Mouse (Mus musculus) hindbrain, embryonic 11.5 days (tissue): ENCODE results near the gene Arid5b. TPM values are rescaled to one million over a fixed set of nuclear protein-coding genes. Genes with fewer than 3 reads are reported as not detected.

Source experiments
- ATAC-seq: fragments of 200-750 bp; cut with Nextera tagmentation; 2 replicates; pipeline ENCODE4 v1.8.0; 2017; ENCODE audit warnings: mild to moderate bottlenecking, moderate TSS enrichment, moderate library complexity; ENCODE audit not compliant: low FRiP score
- DNase-seq: peaks from one replicate; pipeline ENCODE4 v3.0.0-alpha.2; 2015; ENCODE audit warnings: low spot score
- H3K27ac ChIP-seq: fragments of 300-500 bp; sonication (generic); 2 replicates; pipeline ENCODE4 v1.5.1; 2014; ENCODE audit warnings: mild to moderate bottlenecking, low read depth, low read length
- H3K27me3 ChIP-seq: fragments of 300-500 bp; sonication (generic); 2 replicates; pipeline ENCODE4 v1.6.1; 2014; ENCODE audit warnings: mild to moderate bottlenecking, low read length, moderate library complexity, mixed read lengths; ENCODE audit not compliant: control insufficient read depth, insufficient read depth
- H3K36me3 ChIP-seq: fragments of 300-500 bp; sonication (generic); 2 replicates; pipeline ENCODE4 v1.6.1; 2014; ENCODE audit warnings: mild to moderate bottlenecking, low read length, moderate library complexity, mixed read lengths; ENCODE audit not compliant: control insufficient read depth, insufficient read depth
- H3K4me1 ChIP-seq: fragments of 300-500 bp; sonication (generic); replicated peaks from 2 replicates; pipeline ENCODE4 v1.6.1; 2014; ENCODE audit warnings: low read length, mixed read lengths; ENCODE audit not compliant: control insufficient read depth, insufficient read depth
- H3K4me2 ChIP-seq: fragments of 300-500 bp; sonication (generic); replicated peaks from 2 replicates; pipeline ENCODE4 v1.6.1; 2014; ENCODE audit warnings: mild to moderate bottlenecking, low read depth, low read length
- H3K4me3 ChIP-seq: fragments of 300-500 bp; sonication (generic); 2 replicates; pipeline ENCODE4 v1.5.1; 2014; ENCODE audit warnings: low read depth, low read length
- H3K9ac ChIP-seq: fragments of 300-500 bp; sonication (generic); 2 replicates; pipeline ENCODE4 v1.6.1; 2014; ENCODE audit warnings: low read depth, low read length
- H3K9me3 ChIP-seq: fragments of 300-500 bp; sonication (generic); 2 replicates; pipeline ENCODE4 v1.6.1; 2016; ENCODE audit warnings: low read length; ENCODE audit not compliant: control insufficient read depth
- WGBS: fragments of 180-500 bp; shearing (Covaris S2); extraction: QIAGEN DNeasy Blood & Tissue Kit; methylation state at CpG from one replicate; pipeline ENCODE4 v1.1.7; 2014; 5-methylcytosine and 5-hydroxymethylcytosine counted together
- polyA plus RNA-seq: library from polyadenylated mRNA; unstranded; fragments of >200 nt; fragmentation: Nextera tagmentation; extraction: Ambion mirVana; gene quantifications from 2 replicates; pipeline ENCODE4 v1.2.1, GENCODE M21; 2014

Gene Arid5b
- polyA plus RNA-seq, 1 experiment from 2014 or later = 23.3 TPM

DNA sequence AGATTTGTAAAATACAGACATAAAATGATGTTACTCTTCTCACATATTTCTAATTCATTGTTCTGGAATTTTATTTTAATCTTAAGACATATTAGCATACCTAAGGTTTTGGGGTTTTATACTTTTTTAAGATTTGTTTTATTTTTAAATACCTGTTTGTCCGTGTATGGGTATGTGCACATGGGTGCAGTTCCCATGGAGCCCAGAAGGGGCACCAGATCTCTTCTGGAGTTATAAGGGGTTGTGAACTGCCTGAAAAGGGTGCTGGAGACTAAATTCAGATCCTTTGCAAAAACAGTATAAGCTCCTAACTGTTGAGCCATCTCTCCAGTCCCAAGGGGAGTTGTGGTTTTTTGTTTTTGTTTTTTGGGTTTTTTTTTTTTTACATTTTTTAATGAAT lies 220.2 kb downstream of the Arid5b start:
- no peaks in the 10 kb centered on the region for H3K9me3 ChIP-seq
- H3K27me3 ChIP-seq = no peaks in the 10 kb centered on the region
- DNase-seq (no peak), ATAC-seq (no peak)
- H3K4me3 ChIP-seq = no peak overlapping the region
- 92% methylated on average over 1 of the region's 1 CpGs for WGBS
- no peak overlapping the region for H3K9ac ChIP-seq
- no peaks in the 10 kb centered on the region for H3K4me1 ChIP-seq
- H3K4me2 ChIP-seq = no peak overlapping the region
- no peak overlapping the region for H3K27ac ChIP-seq
- H3K36me3 ChIP-seq = no peaks in the 10 kb centered on the region

DNA sequence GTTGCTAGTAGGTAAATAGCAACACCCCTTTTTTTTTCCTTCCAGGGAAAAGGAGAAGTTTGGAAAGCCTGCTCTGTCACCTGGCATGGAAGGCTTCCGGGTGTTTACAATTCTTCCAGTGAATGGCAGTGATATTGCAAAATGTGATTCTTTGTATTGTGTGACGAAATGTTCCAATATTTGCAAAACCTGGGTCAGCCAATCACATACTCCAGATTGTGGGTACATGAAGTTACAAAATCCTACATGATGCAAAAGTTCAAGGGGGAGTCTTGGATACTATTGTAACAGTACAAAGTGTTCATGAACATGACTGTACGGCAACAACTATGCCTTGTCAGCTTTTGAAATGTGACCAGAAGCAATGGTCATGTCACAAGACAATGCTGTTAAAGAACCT lies 220.7 kb downstream of the Arid5b start:
- WGBS = 95% methylated on average over 3 of the region's 3 CpGs
- no peaks in the 10 kb centered on the region for H3K36me3 ChIP-seq
- no peak for DNase-seq
- H3K4me3 ChIP-seq = no peak overlapping the region
- no peak overlapping the region for H3K27ac ChIP-seq
- no peaks in the 10 kb centered on the region for H3K4me1 ChIP-seq
- no peaks in the 10 kb centered on the region for H3K9me3 ChIP-seq
- no peak for ATAC-seq
- H3K9ac ChIP-seq = no peak overlapping the region
- H3K27me3 ChIP-seq = no peaks in the 10 kb centered on the region
- H3K4me2 ChIP-seq = no peak overlapping the region

DNA sequence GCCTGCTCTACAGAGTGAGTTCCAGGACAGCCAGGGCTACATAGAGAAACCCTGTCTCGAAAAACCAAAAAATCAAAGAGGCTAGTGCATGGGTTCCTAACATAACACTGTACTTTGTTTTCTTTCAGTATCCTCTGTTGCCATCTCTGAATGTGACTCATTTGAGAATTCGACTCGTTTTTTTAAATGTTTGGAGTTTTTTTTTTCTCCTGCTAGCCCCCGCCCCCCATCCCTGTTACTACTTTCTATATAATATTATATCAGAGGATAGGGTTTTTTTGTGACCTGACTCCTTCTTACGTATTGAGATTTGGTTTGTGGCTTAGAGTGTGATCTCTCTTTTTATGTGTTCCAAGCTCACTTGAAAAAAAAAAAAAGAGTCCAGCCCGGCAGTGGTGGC lies 223.8 kb downstream of the Arid5b start:
- Histone ChIP-seq H3K4me2 (no peak overlapping the region), H3K27ac (no peak overlapping the region), H3K27me3 (no peaks in the 10 kb centered on the region), H3K36me3 (no peaks in the 10 kb centered on the region), H3K4me3 (no peak overlapping the region), H3K9me3 (no peaks in the 10 kb centered on the region), H3K9ac (no peak overlapping the region), H3K4me1 (no peaks in the 10 kb centered on the region)
- WGBS = 87% methylated on average over 6 of the region's 6 CpGs
- ATAC-seq = no peak
- DNase-seq = no peak

DNA sequence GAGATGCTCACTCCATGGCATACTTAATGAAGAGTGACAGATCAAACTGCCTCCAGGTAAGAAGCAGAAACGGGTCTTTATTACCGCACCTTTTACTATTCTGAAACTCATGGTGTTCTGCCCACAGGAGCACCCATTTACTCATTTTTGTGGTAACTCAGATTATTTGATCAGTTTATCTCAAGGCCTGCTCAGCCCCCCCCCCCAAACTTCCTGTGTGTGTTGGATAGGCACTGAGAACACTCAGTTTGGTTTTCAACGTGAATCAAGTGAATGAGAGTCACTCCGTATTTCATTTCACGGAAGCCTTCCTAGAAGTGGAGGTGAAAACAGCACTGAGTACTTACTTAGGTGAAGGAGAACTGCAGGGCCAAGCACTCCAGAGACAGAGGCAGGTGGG lies 224.4 kb downstream of the Arid5b start:
- Histone ChIP-seq H3K36me3 (no peaks in the 10 kb centered on the region), H3K27ac (no peak overlapping the region)

DNA sequence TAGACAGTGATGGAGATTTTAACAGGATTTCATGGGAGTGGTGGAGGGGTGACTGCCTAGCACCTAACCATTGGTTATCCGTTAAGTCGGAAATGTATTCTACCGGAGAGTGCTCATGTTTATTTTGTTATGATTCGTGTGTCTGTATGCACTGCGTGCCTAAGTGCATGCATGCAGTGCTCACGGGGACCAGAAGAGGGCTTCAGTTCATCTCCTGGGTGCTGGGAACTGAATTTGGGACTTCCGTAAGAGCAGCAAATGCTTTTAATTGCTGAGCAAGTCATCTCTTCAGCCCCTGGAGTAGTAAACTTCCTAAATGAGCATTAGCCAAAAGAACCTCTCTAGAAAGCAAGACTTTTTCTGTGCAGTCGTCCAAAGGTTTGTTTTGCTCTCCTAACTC lies 226.2 kb downstream of the Arid5b start:
- no peak overlapping the region for H3K4me2 ChIP-seq
- H3K9me3 ChIP-seq = no peaks in the 10 kb centered on the region
- WGBS = 86% methylated on average over 8 of the region's 8 CpGs
- no peaks in the 10 kb centered on the region for H3K27me3 ChIP-seq
- H3K27ac ChIP-seq = no peak overlapping the region
- no peak overlapping the region for H3K9ac ChIP-seq
- DNase-seq = no peak
- no peaks in the 10 kb centered on the region for H3K36me3 ChIP-seq
- no peaks in the 10 kb centered on the region for H3K4me1 ChIP-seq
- no peak overlapping the region for H3K4me3 ChIP-seq
- no peak for ATAC-seq

More for the DNA sequence above, 224.4 kb downstream of the Arid5b start:
- ATAC-seq (no peak), DNase-seq (no peak)
- WGBS = 91% methylated on average over 5 of the region's 5 CpGs
- Histone ChIP-seq H3K9ac (no peak overlapping the region), H3K4me2 (no peak overlapping the region), H3K27me3 (no peaks in the 10 kb centered on the region), H3K9me3 (no peaks in the 10 kb centered on the region), H3K4me1 (no peaks in the 10 kb centered on the region), H3K4me3 (no peak overlapping the region)

DNA sequence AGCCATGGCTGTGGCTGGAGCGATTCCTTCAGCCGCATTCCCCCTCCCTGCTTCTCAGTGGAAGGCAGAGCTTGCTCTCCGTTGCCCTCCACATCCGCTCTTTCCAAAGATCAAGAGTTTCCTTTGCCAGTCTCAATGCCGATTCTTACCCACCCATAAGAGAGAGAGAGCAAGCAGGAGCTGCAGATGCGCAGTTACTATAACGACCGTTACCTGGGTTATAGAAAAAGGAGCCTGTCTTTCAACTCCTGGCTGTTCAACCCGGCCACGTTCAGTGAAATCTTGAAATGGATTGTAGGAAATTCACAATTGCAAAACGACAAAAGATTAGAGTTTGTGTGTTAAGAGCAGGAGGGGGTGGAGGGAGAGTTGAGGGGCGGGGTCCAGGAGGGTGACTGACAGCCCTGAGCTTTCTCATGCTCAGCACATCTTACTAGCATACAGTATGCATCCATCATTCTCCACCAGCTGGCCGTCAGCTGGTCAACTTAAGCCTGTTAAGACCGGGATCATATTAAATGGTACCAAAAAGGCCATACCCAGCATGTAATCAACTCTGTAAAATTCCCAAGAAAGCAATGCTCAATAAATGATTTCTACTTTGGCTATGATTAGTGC lies 227.1 kb downstream of the Arid5b start:
- Histone ChIP-seq H3K36me3 (no peaks in the 10 kb centered on the region), H3K4me3 (no peak overlapping the region), H3K27me3 (no peaks in the 10 kb centered on the region), H3K4me2 (no peak overlapping the region), H3K4me1 (no peaks in the 10 kb centered on the region), H3K9ac (no peak overlapping the region), H3K27ac (no peak overlapping the region), H3K9me3 (no peaks in the 10 kb centered on the region)
- DNase-seq (no peak), ATAC-seq (no peak)
- 88% methylated on average over 14 of the region's 14 CpGs for WGBS

DNA sequence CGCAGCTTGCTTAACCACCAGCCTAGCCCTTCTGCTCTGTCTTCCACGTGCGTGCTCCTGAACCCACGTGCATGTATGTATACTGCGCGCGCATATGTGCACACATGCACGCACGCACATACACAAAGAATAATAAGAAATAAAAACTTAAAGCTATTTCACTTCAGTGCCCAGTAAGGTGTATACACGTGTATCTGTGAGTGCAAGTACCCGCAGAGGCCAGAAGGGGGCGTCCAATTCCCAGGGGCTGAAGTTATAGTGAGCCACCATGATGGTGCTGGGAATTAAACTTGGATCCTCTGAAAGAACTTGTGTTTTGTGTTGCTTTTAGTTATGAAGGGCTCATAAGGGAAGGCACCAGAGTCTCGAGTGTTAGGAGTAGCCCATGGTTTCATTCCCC lies 227.7 kb downstream of the Arid5b start:
- ATAC-seq (no peak), DNase-seq (no peak)
- Histone ChIP-seq H3K9me3 (no peaks in the 10 kb centered on the region), H3K4me3 (no peak overlapping the region), H3K9ac (no peak overlapping the region), H3K27ac (no peak overlapping the region), H3K4me1 (no peaks in the 10 kb centered on the region), H3K36me3 (no peaks in the 10 kb centered on the region), H3K4me2 (no peak overlapping the region), H3K27me3 (no peaks in the 10 kb centered on the region)
- WGBS = 89% methylated on average over 13 of the region's 13 CpGs

DNA sequence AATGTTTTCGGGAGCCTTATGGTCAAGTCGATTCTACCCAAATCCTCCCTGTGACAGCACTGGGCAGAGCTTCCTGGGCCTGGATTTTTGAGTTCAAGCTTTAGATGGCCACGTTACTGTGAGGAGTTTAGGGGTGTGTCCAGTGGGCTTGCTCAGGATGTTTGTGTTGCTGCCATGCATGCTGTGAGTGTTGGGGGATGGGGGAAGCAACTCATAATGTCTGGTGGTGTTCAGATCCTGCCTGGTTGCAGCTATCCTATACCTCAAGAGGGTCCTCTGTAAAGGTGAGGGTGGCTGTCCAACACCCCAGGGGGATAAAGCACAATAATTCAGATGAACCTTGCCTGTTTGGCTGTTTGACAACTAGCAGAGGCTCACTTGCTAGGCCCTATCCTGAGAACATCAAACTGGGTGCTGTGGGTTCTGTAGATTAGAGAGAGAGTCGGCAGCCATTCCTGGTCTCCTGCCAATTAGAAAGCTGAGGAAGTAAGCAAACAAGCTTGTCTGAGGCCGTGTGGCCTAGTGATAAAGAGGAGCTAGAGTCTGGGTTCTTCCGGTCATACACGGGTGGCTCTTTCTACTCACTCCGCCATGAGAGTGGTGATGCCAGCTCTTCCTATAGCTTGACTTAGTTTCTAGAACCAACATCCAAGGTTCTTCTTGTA lies 229.8 kb downstream of the Arid5b start:
- DNase-seq (no peak), ATAC-seq (no peak)
- Histone ChIP-seq H3K27ac (no peak overlapping the region), H3K4me1 (no peaks in the 10 kb centered on the region), H3K9ac (no peak overlapping the region), H3K4me2 (no peak overlapping the region), H3K4me3 (no peak overlapping the region), H3K9me3 (no peaks in the 10 kb centered on the region), H3K36me3 (no peaks in the 10 kb centered on the region), H3K27me3 (no peaks in the 10 kb centered on the region)
- 87% methylated on average over 8 of the region's 8 CpGs for WGBS

DNA sequence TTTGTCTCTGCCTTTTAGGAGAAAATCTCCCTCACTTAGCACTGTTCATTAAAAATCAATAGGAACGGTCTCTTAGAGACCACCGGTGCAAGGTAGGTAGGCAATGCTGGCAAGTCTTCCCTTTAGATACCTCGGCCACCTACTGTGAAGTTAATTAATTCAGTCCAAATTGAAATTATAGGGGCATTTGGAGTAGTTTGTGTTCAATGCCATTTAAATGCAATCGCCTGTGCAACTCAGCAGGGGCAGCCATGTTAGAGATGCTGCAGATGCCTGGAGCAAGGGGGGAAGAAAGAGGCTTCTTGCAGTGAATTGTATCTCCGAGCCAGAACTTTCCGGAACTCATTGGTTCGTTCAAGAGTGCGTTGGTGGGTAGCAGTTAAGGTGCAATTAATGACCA lies 233.7 kb downstream of the Arid5b start:
- no peak overlapping the region for H3K27ac ChIP-seq
- no peaks in the 10 kb centered on the region for H3K9me3 ChIP-seq
- ATAC-seq (no peak), DNase-seq (no peak)
- 81% methylated on average over 8 of the region's 8 CpGs for WGBS
- H3K4me3 ChIP-seq = no peak overlapping the region
- no peak overlapping the region for H3K9ac ChIP-seq
- no peak overlapping the region for H3K4me2 ChIP-seq
- no peaks in the 10 kb centered on the region for H3K36me3 ChIP-seq
- H3K4me1 ChIP-seq = no peaks in the 10 kb centered on the region
- no peaks in the 10 kb centered on the region for H3K27me3 ChIP-seq
